Mouse (Mus musculus) forebrain, embryonic 13.5 days (tissue): ENCODE results near the gene Rps6ka5. TPM values are rescaled to one million over a fixed set of nuclear protein-coding genes. Genes with fewer than 3 reads are reported as not detected.

ENCODE experiments used
- ATAC-seq: fragments of 200-750 bp; cut with Nextera tagmentation; 2 replicates; pipeline ENCODE4 v1.8.0; 2017
- H3K27ac ChIP-seq: fragments of 300-500 bp; sonication (generic); 2 replicates; pipeline ENCODE4 v1.5.1; 2015; ENCODE audit warnings: inconsistent platforms, mild to moderate bottlenecking, moderate library complexity
- H3K27me3 ChIP-seq: fragments of 300-500 bp; sonication (generic); 2 replicates; pipeline ENCODE4 v1.6.1; 2015; ENCODE audit warnings: mild to moderate bottlenecking, inconsistent platforms
- H3K36me3 ChIP-seq: fragments of 300-500 bp; sonication (generic); 2 replicates; pipeline ENCODE4 v1.6.1; 2015; ENCODE audit warnings: mild to moderate bottlenecking, inconsistent platforms; ENCODE audit not compliant: poor library complexity, severe bottlenecking
- H3K4me1 ChIP-seq: fragments of 300-500 bp; sonication (generic); 2 replicates; pipeline ENCODE4 v1.6.1; 2015; ENCODE audit warnings: inconsistent platforms
- H3K4me2 ChIP-seq: fragments of 300-500 bp; sonication (generic); 2 replicates; pipeline ENCODE4 v1.6.1; 2015; ENCODE audit warnings: inconsistent platforms, mild to moderate bottlenecking, moderate library complexity
- H3K4me3 ChIP-seq: fragments of 300-500 bp; sonication (generic); 2 replicates; pipeline ENCODE4 v1.5.1; 2015; ENCODE audit warnings: mild to moderate bottlenecking, inconsistent platforms
- H3K9ac ChIP-seq: fragments of 300-500 bp; sonication (generic); 2 replicates; pipeline ENCODE4 v1.6.1; 2015; ENCODE audit warnings: mild to moderate bottlenecking, inconsistent platforms
- H3K9me3 ChIP-seq: fragments of 300-500 bp; sonication (generic); replicated peaks from 2 replicates; pipeline ENCODE4 v1.6.1; 2016; ENCODE audit warnings: inconsistent platforms
- WGBS: fragments of 180-500 bp; shearing (Covaris S2); methylation state at CpG from one replicate; pipeline ENCODE4 v1.1.7; 2015; 5-methylcytosine and 5-hydroxymethylcytosine counted together
- polyA plus RNA-seq: library from polyadenylated mRNA; unstranded; fragments of >200 nt; fragmentation: Nextera tagmentation; extraction: Ambion mirVana; gene quantifications from 2 replicates; pipeline ENCODE4 v1.2.1, GENCODE M21; 2015

Rps6ka5 gene
- polyA plus RNA-seq, 1 experiment from 2014 or later, result 8.5 TPM

DNA sequence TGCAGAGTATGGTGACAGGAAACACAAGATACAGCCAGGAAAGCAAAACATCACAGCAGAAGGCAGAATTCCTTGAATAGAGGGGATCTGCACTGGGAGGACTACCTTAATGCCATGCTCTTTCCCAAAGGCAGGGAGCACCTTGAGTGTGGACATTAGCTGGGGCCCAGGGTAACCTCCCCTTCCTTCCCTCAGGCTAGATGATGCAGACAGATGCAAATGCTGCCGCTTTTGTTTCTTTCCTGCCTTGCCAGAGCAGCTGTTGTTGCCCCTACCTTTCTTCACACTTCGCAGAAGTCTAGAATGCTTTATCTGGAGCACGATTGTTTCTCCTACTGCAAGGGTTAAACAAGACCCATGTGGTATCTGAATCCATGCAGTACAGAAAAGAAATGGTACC is 34.6 kb downstream of the Rps6ka5 start:
- Histone ChIP-seq H3K4me2 (no peak overlapping the region), H3K9me3 (no peaks in the 10 kb centered on the region), H3K27me3 (no peaks in the 10 kb centered on the region), H3K4me1 (peaks cover 12% of the 10 kb centered on the region; the same call in 1 of the 2 replicates), H3K27ac (no peak overlapping the region), H3K9ac (no peak overlapping the region), H3K4me3 (no peak overlapping the region), H3K36me3 (no peaks in the 10 kb centered on the region)
- WGBS, result 50% methylated on average over 3 of the region's 3 CpGs
- ATAC-seq, result no peak

DNA sequence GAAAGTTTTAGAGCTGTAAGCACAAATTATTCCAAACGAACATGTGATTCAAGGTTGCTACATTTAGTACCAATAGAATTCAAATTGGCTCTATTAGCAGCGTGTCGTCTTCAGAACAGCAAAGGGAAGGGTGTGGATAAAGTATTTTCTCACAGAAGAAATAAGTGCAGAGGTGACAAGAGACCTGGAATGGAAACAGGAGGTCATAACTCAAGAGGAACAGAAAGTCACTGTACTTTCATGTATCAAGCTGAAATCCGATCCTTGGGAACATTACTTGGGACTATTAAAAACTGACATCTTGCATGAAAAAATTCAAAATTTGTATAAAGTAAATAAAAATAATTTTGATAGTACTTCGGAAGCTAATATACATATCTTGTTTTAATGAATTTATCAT is 36.3 kb downstream of the Rps6ka5 start:
- H3K27me3 ChIP-seq, result no peaks in the 10 kb centered on the region

DNA sequence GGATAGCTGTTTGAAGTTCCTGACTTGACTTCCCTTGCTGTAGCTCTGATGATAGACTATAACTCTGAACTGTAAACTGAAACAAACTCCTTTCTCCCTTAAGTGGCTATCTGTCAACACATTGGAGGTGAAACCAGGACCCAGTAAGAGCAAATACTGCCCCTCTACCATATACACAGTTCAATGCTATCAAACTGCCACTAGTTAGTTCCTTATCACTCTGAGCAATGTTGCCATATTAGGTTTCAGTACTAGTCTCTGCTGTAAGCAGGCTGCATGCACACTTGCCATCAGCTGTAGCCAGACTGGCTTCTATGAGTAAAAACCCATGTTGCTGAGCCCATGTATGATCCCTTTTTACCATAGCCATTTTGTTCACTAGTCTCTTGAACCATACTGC is 38.6 kb downstream of the Rps6ka5 start:
- no peak for ATAC-seq
- no peak overlapping the region for H3K4me3 ChIP-seq
- no peaks in the 10 kb centered on the region for H3K36me3 ChIP-seq
- H3K9me3 ChIP-seq, result no peaks in the 10 kb centered on the region
- no peak overlapping the region for H3K27ac ChIP-seq
- H3K9ac ChIP-seq, result no peak overlapping the region
- H3K4me1 ChIP-seq, result peaks cover 6% of the 10 kb centered on the region; the same call in 1 of the 2 replicates
- no peak overlapping the region for H3K4me2 ChIP-seq
- no peaks in the 10 kb centered on the region for H3K27me3 ChIP-seq

More for the DNA sequence above, 36.3 kb downstream of the Rps6ka5 start:
- Histone ChIP-seq H3K4me2 (no peak overlapping the region), H3K4me1 (peaks cover 6% of the 10 kb centered on the region; the same call in 1 of the 2 replicates), H3K36me3 (no peaks in the 10 kb centered on the region), H3K4me3 (no peak overlapping the region), H3K27ac (no peak overlapping the region), H3K9me3 (no peaks in the 10 kb centered on the region), H3K9ac (no peak overlapping the region)
- 71% methylated on average over 5 of the region's 5 CpGs for WGBS
- ATAC-seq, result no peak

DNA sequence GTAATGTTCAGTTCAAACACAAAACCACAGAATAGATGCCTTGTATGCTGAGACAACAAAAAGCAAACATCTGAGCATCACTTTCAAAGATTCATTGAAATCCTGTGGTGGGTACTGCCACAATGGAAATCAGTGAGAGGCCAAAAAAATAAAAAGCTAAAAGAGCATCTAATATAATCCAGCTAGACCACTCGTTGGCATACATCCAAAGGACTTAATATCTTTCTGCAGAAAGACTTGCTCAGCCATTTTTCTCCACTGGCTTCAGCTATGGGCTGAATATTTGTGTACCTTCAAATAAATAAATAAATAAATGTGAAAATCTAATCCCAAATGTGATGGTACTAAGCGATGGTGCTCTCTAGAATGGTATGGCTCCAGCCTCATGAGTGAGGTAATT is 39.8 kb downstream of the Rps6ka5 start:
- WGBS, result 66% methylated on average over 2 of the region's 2 CpGs
- no peaks in the 10 kb centered on the region for H3K27me3 ChIP-seq
- H3K4me2 ChIP-seq, result no peak overlapping the region
- no peak overlapping the region for H3K27ac ChIP-seq
- ATAC-seq, result no peak
- no peak overlapping the region for H3K9ac ChIP-seq
- H3K4me3 ChIP-seq, result no peak overlapping the region
- H3K36me3 ChIP-seq, result no peaks in the 10 kb centered on the region
- peaks cover 1% of the 10 kb centered on the region; the same call in 1 of the 2 replicates for H3K4me1 ChIP-seq
- no peaks in the 10 kb centered on the region for H3K9me3 ChIP-seq

DNA sequence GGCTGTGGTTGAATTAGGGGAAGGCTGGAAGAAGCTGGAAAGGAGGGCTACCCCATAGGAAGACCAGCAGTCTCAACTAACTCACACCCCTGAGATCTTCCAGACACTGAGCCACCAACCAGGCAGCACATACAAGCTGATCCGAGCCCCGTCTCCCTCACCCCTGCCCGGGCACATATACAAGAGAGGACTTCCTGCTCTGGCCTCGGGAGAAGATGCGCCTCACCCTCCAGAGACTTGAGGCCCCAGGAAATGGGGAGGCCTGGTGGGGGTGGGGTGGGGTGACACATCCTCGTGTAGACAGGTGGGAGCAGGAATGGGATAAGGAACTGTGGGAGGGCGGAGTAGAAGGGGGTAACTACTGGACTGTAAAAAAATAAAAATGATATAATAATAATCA is 45.0 kb downstream of the Rps6ka5 start:
- Histone ChIP-seq H3K9me3 (no peaks in the 10 kb centered on the region), H3K4me2 (no peak overlapping the region), H3K4me1 (no peaks in the 10 kb centered on the region), H3K27me3 (no peaks in the 10 kb centered on the region), H3K9ac (no peak overlapping the region), H3K36me3 (no peaks in the 10 kb centered on the region), H3K27ac (no peak overlapping the region), H3K4me3 (no peak overlapping the region)
- ATAC-seq, result no peak
- 85% methylated on average over 7 of the region's 7 CpGs for WGBS

DNA sequence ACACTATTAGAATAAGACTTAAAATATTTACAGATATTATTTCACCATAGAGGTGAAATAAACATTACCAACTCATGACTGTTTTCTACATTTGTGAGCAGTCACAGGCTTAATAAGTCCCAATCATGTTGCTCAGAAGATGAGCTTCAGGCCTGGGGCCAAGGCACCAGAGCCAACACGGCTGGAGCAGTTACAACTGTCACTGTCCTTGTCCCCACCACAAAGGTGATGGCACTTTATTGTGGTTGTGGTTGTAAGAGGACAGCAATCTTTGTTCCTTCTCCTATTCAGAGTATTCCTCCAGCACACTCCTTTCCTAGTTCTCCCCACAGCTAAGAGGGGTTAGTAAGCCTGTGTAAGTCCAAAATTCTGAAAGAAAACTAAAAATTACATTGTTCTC is 45.5 kb downstream of the Rps6ka5 start:
- H3K4me3 ChIP-seq, result no peak overlapping the region
- H3K9me3 ChIP-seq, result no peaks in the 10 kb centered on the region
- H3K4me2 ChIP-seq, result no peak overlapping the region
- no peak overlapping the region for H3K27ac ChIP-seq
- ATAC-seq, result no peak
- WGBS, result 70% methylated on average over 1 of the region's 1 CpGs
- H3K4me1 ChIP-seq, result no peaks in the 10 kb centered on the region
- no peaks in the 10 kb centered on the region for H3K27me3 ChIP-seq
- H3K36me3 ChIP-seq, result no peaks in the 10 kb centered on the region
- H3K9ac ChIP-seq, result no peak overlapping the region

DNA sequence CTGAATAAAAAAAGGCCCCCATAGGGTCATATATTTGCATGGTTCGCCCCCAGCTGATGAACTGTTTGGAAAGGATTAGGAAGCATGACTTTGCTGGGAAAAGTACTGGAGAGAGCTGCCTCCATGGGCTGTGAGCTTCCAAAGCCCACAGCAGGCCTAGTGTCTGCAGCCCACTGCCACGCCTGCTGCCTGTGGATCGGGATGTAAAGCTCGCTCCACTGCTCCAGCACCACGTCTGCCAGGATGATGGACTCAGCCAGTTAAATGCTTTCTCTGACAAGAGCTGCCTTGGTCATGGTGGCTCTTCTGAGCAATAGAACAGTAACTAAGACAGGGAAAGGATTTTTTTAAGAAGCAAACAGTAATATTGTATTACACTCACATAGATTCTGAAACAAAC is 46.1 kb downstream of the Rps6ka5 start:
- no peaks in the 10 kb centered on the region for H3K4me1 ChIP-seq
- no peak for ATAC-seq

DNA sequence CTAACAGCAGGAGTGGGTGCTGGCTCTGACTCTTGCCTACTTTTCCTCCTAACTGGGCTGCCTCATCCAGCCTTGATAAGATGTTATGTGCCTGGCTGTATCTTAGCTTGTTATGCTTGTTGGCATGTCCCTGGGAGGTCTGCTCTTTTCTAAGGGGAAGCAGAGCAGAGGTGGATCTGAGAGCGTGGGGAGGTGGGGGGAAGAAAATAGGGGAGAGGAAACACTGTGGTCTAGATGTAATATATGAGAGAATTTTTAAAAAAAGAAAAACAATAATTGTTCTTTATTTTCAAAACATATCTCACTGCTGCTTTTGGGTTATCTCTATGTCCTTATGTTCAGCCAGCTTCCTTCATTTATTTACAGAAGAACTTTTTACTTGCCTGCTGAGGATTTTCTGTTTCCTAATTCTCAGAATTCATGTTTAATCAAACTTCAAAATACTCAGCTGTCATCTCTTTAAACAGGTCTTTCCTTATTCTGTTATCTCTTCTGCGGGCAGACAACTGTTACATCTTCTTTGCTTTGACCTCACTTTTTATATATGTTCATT is 56.1 kb downstream of the Rps6ka5 start:
- Histone ChIP-seq H3K4me3 (no peak overlapping the region), H3K9me3 (no peaks in the 10 kb centered on the region), H3K4me2 (no peak overlapping the region), H3K4me1 (no peaks in the 10 kb centered on the region), H3K27me3 (no peaks in the 10 kb centered on the region), H3K27ac (no peak overlapping the region), H3K36me3 (no peaks in the 10 kb centered on the region), H3K9ac (no peak overlapping the region)
- no peak for ATAC-seq
- 81% methylated on average over 2 of the region's 2 CpGs for WGBS

More for the DNA sequence above, 46.1 kb downstream of the Rps6ka5 start:
- H3K27ac ChIP-seq, result no peak overlapping the region
- no peaks in the 10 kb centered on the region for H3K36me3 ChIP-seq
- H3K27me3 ChIP-seq, result no peaks in the 10 kb centered on the region
- 75% methylated on average over 5 of the region's 5 CpGs for WGBS
- H3K4me2 ChIP-seq, result no peak overlapping the region
- H3K4me3 ChIP-seq, result no peak overlapping the region
- no peak overlapping the region for H3K9ac ChIP-seq
- H3K9me3 ChIP-seq, result no peaks in the 10 kb centered on the region

DNA sequence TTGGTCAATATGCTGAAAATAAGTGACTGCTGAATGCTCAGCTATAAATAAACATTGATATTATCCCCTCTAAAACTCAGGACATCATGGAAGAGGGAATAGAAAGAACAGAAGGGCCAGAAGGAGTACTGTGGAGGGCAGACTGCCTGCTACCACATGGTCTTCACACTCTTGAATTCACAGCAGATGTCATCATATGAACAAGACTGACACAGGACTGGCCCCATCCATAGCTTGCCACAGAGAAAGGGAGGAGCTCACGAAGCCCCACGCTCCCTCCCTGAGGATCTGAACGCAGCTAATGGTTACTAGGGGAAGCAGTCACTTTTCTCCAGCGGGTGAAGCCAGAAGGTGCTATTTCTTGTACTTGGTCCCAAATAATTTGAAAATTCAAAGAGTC is 61.5 kb downstream of the Rps6ka5 start:
- H3K36me3 ChIP-seq, result no peaks in the 10 kb centered on the region
- 75% methylated on average over 4 of the region's 4 CpGs for WGBS
- no peak overlapping the region for H3K9ac ChIP-seq
- H3K4me1 ChIP-seq, result no peaks in the 10 kb centered on the region
- no peak overlapping the region for H3K4me3 ChIP-seq
- peak; percentile 89 for ATAC-seq
- H3K4me2 ChIP-seq, result no peak overlapping the region
- H3K9me3 ChIP-seq, result no peaks in the 10 kb centered on the region
- H3K27ac ChIP-seq, result no peak overlapping the region
- H3K27me3 ChIP-seq, result no peaks in the 10 kb centered on the region

DNA sequence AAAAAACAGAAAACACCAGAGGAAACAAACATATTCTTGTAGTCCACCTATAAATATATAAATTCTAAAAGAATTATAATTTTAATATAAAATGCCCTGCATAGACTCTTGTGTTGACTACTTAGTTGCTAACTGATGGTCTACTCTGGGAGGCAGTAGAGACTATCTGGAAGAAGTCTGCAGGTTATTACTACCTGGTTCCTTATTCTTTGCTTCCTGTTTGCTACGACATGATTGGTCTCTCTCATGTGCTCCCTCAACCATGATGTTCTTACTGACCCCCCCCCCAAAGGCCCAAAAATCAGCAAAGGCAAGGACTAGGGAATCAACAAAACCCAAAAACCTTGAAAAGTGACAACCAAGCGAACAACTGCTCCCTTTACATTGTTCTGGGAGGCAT is 66.7 kb downstream of the Rps6ka5 start:
- no peak overlapping the region for H3K4me3 ChIP-seq
- no peak for ATAC-seq
- H3K27me3 ChIP-seq, result no peaks in the 10 kb centered on the region
- H3K36me3 ChIP-seq, result no peaks in the 10 kb centered on the region
- H3K4me1 ChIP-seq, result no peaks in the 10 kb centered on the region
- no peak overlapping the region for H3K4me2 ChIP-seq
- 86% methylated on average over 2 of the region's 2 CpGs for WGBS
- no peaks in the 10 kb centered on the region for H3K9me3 ChIP-seq
- H3K9ac ChIP-seq, result no peak overlapping the region
- no peak overlapping the region for H3K27ac ChIP-seq

DNA sequence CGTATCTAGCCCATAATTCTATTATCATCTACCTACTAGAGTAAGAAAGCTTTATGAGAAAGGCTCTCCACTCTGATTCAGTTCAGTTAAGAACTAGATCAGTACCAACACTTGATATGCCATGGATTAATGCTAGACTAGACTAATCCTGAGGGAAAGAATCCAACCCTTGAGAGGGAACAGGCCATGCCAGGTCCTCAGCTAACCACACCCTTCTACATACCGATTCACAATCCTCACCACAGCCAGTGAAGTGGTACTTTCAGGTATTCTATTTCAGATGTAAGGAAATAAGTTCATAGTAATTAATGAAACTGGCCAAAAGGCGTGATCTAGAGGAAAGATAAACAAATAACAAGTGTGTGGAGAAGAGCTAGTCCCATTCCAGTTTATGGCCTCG is 70.8 kb downstream of the Rps6ka5 start:
- Histone ChIP-seq H3K9ac (no peak overlapping the region), H3K9me3 (no peaks in the 10 kb centered on the region), H3K36me3 (no peaks in the 10 kb centered on the region), H3K4me3 (no peak overlapping the region), H3K27ac (no peak overlapping the region), H3K27me3 (no peaks in the 10 kb centered on the region), H3K4me2 (no peak overlapping the region), H3K4me1 (no peaks in the 10 kb centered on the region)
- WGBS, result 92% methylated on average over 4 of the region's 4 CpGs
- ATAC-seq, result no peak

DNA sequence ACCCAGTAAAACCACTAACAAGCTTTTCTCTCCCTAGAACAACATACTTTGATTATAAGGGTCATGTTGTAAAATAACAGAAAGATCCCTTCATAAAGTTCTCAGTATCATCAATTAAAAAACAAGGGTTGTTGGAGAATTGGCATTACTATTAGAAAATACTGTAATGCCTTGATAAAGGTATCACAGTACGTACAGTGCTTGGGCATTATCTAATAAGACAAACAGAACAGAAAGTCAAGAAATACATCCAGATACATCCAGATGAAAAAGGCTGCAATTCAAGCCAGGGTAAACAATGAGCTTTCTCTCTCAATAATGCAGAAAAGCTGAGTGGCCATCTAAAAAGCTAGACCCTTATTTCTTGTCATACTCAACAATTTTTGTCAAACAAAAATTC is 84.8 kb downstream of the Rps6ka5 start:
- Histone ChIP-seq H3K9ac (no peak overlapping the region), H3K36me3 (no peaks in the 10 kb centered on the region), H3K27me3 (no peaks in the 10 kb centered on the region), H3K4me3 (no peak overlapping the region), H3K27ac (no peak overlapping the region), H3K9me3 (no peaks in the 10 kb centered on the region), H3K4me1 (0 out of 2 replicates have a peak, but pooled peaks cover 4% of the 10 kb centered on the region), H3K4me2 (no peak overlapping the region)
- 91% methylated on average over 1 of the region's 1 CpGs for WGBS
- ATAC-seq, result no peak

DNA sequence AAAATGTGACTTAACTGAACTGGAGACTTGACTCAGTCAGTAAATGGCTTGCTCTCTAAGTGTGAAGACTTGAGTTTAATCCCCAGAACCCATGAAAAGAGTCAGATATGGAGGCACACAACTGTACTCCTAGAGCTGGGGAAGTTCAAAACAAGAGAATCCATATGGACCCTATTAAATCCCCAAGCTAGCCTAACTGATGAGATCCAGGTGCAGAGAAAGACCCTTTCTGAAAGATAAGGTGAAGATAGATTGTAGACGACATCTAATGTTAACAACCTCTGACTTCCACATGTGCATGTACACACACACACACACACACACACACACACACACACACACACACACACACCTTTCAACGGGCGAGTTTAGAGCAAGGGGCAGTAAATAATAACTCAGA is 86.1 kb downstream of the Rps6ka5 start:
- ATAC-seq, result no peak
- Histone ChIP-seq H3K27me3 (no peaks in the 10 kb centered on the region), H3K4me1 (0 out of 2 replicates have a peak, but pooled peaks cover 7% of the 10 kb centered on the region)

More for the DNA sequence above, 86.1 kb downstream of the Rps6ka5 start:
- 77% methylated on average over 3 of the region's 3 CpGs for WGBS
- H3K4me2 ChIP-seq, result no peak overlapping the region
- H3K36me3 ChIP-seq, result no peaks in the 10 kb centered on the region
- H3K27ac ChIP-seq, result no peak overlapping the region
- no peak overlapping the region for H3K4me3 ChIP-seq
- no peaks in the 10 kb centered on the region for H3K9me3 ChIP-seq
- no peak overlapping the region for H3K9ac ChIP-seq
